Mouse (Mus musculus) kidney, postnatal 0 days (tissue): ENCODE data around the gene Slc35b2. TPM values are rescaled to one million over a fixed set of nuclear protein-coding genes. Genes with fewer than 3 reads are reported as not detected.

Experiments used
- ATAC-seq: fragments of 200-750 bp; cut with Nextera tagmentation; replicated peaks from 2 replicates; pipeline ENCODE4 v1.8.0; 2017; ENCODE audit warnings: low read depth, moderate number of reproducible peaks, moderate TSS enrichment, moderate library complexity; ENCODE audit not compliant: low FRiP score
- DNase-seq: peaks from one replicate; pipeline ENCODE4 v3.0.0-alpha.2; 2016; ENCODE audit warnings: low spot score
- H3K27ac ChIP-seq: fragments of 300-500 bp; sonication (generic); 2 replicates; pipeline ENCODE4 v1.5.1; 2014; ENCODE audit warnings: mild to moderate bottlenecking
- H3K27me3 ChIP-seq: fragments of 300-500 bp; sonication (generic); 2 replicates; pipeline ENCODE4 v1.6.1; 2014; ENCODE audit warnings: low read length, mixed read lengths; ENCODE audit not compliant: insufficient read depth
- H3K36me3 ChIP-seq: fragments of 300-500 bp; sonication (generic); 2 replicates; pipeline ENCODE4 v1.6.1; 2014; ENCODE audit warnings: low read length, mixed read lengths; ENCODE audit not compliant: insufficient read depth
- H3K4me1 ChIP-seq: fragments of 300-500 bp; sonication (generic); replicated peaks from 2 replicates; pipeline ENCODE4 v1.6.1; 2014; ENCODE audit warnings: antibody characterized with exemption, low read length, mixed read lengths; ENCODE audit not compliant: insufficient read depth
- H3K4me2 ChIP-seq: fragments of 300-500 bp; sonication (generic); 2 replicates; pipeline ENCODE4 v1.6.1; 2014; ENCODE audit warnings: mild to moderate bottlenecking, low read length, moderate library complexity, mixed read lengths
- H3K4me3 ChIP-seq: fragments of 300-500 bp; sonication (generic); replicated peaks from 2 replicates; pipeline ENCODE4 v1.5.1; 2014; ENCODE audit warnings: low read depth, low read length
- H3K9ac ChIP-seq: fragments of 300-500 bp; sonication (generic); 2 replicates; pipeline ENCODE4 v1.6.1; 2014; ENCODE audit warnings: low read depth, low read length
- H3K9me3 ChIP-seq: fragments of 300-500 bp; sonication (generic); replicated peaks from 2 replicates; pipeline ENCODE4 v1.6.1; 2016; ENCODE audit warnings: low read length, inconsistent platforms, mixed read lengths
- CTCF ChIP-seq: IDR thresholded peaks from 2 replicates; pipeline ENCODE4 v1.5.1; 2016; ENCODE audit warnings: antibody characterized with exemption, low read depth, mild to moderate bottlenecking, moderate library complexity
- WGBS: fragments of 180-500 bp; shearing (Covaris S2); extraction: QIAGEN DNeasy Blood & Tissue Kit; methylation state at CpG from one replicate; pipeline ENCODE4 v1.1.7; 2014; 5-methylcytosine and 5-hydroxymethylcytosine counted together
- polyA plus RNA-seq: library from polyadenylated mRNA; unstranded; fragments of >200 nt; fragmentation: Nextera tagmentation; extraction: Ambion mirVana; gene quantifications from 2 replicates; pipeline ENCODE4 v1.2.1, GENCODE M21; 2015

The Slc35b2 gene
- polyA plus RNA-seq, 1 experiment from 2014 or later = 131 TPM

- Histone ChIP-seq H3K4me2 (no peak overlapping the region), H3K9ac (no peak overlapping the region), H3K27me3 (peaks cover 4% of the 10 kb centered on the region; the same call in 1 of the 2 replicates), H3K9me3 (no peaks in the 10 kb centered on the region), H3K27ac (no peak overlapping the region), H3K36me3 (no peaks in the 10 kb centered on the region), H3K4me3 (no peak overlapping the region), H3K4me1 (no peaks in the 10 kb centered on the region)
- ATAC-seq (no peak), DNase-seq (no peak)
- TF ChIP-seq CTCF = no peak
- 48% methylated on average over 15 of the region's 15 CpGs for WGBS
Measured at GRCm38 (mm10) chr17:45532896-45533295, 30.8 kb upstream of the Slc35b2 start.

- peak; percentile 50 for DNase-seq
- Histone ChIP-seq H3K4me3 (no peak overlapping the region), H3K4me1 (no peaks in the 10 kb centered on the region), H3K9ac (no peak overlapping the region), H3K9me3 (no peaks in the 10 kb centered on the region), H3K27ac (no peak overlapping the region), H3K36me3 (no peaks in the 10 kb centered on the region), H3K27me3 (0 out of 2 replicates have a peak, but pooled peaks cover 9% of the 10 kb centered on the region), H3K4me2 (no peak overlapping the region)
- TF ChIP-seq CTCF = no peak
- 12% methylated on average over 5 of the region's 5 CpGs for WGBS
- ATAC-seq = no peak
Measured at GRCm38 (mm10) chr17:45536264-45536663, 27.4 kb upstream of the Slc35b2 start.

- DNase-seq (no peak), ATAC-seq (no peak)
- no peak overlapping the region for H3K27ac ChIP-seq
- 61% methylated on average over 4 of the region's 4 CpGs for WGBS
- H3K4me2 ChIP-seq = no peak overlapping the region
- no peak overlapping the region for H3K4me3 ChIP-seq
- H3K36me3 ChIP-seq = no peaks in the 10 kb centered on the region
- H3K9ac ChIP-seq = no peak overlapping the region
- H3K4me1 ChIP-seq = no peaks in the 10 kb centered on the region
- no peaks in the 10 kb centered on the region for H3K9me3 ChIP-seq
- peaks cover 15% of the 10 kb centered on the region for H3K27me3 ChIP-seq
- TF ChIP-seq CTCF = no peak
Measured at GRCm38 (mm10) chr17:45538394-45538793, 25.3 kb upstream of the Slc35b2 start.

GRCm38 (mm10) chr17:45539664-45540063 lies 24.0 kb upstream of the Slc35b2 start:
- no peak overlapping the region for H3K27ac ChIP-seq
- no peaks in the 10 kb centered on the region for H3K36me3 ChIP-seq
- no peak overlapping the region for H3K4me2 ChIP-seq
- WGBS = 81% methylated on average over 21 of the region's 21 CpGs
- no peaks in the 10 kb centered on the region for H3K9me3 ChIP-seq
- TF ChIP-seq CTCF = no peak
- ATAC-seq (no peak), DNase-seq (no peak)
- peaks cover 1% of the 10 kb centered on the region; the same call in 1 of the 2 replicates for H3K4me1 ChIP-seq
- no peak overlapping the region for H3K9ac ChIP-seq
- no peak overlapping the region for H3K4me3 ChIP-seq
- H3K27me3 ChIP-seq = peaks cover 26% of the 10 kb centered on the region

GRCm38 (mm10) chr17:45542129-45542528 lies 21.5 kb upstream of the Slc35b2 start:
- Histone ChIP-seq H3K4me1 (peaks cover 12% of the 10 kb centered on the region), H3K27me3 (peaks cover 48% of the 10 kb centered on the region), H3K9me3 (no peaks in the 10 kb centered on the region), H3K4me2 (no peak overlapping the region), H3K36me3 (no peaks in the 10 kb centered on the region), H3K27ac (no peak overlapping the region), H3K9ac (no peak overlapping the region), H3K4me3 (no peak overlapping the region)
- ATAC-seq = no peak
- TF ChIP-seq CTCF = no peak
- DNase-seq = no peak
- WGBS = 30% methylated on average over 6 of the region's 6 CpGs

GRCm38 (mm10) chr17:45542705-45543104 lies 21.0 kb upstream of the Slc35b2 start:
- WGBS = 48% methylated on average over 2 of the region's 2 CpGs
- Histone ChIP-seq H3K4me2 (no peak overlapping the region), H3K27ac (no peak overlapping the region), H3K27me3 (peaks cover 48% of the 10 kb centered on the region), H3K9me3 (no peaks in the 10 kb centered on the region), H3K4me1 (peaks cover 12% of the 10 kb centered on the region), H3K9ac (no peak overlapping the region), H3K36me3 (no peaks in the 10 kb centered on the region), H3K4me3 (no peak overlapping the region)
- TF ChIP-seq CTCF = no peak
- ATAC-seq = no peak
- DNase-seq = no peak

GRCm38 (mm10) chr17:45543115-45543514 lies 20.6 kb upstream of the Slc35b2 start:
- Histone ChIP-seq H3K4me3 (no peak overlapping the region), H3K9ac (no peak overlapping the region), H3K4me2 (no peak overlapping the region), H3K4me1 (peaks cover 12% of the 10 kb centered on the region), H3K36me3 (no peaks in the 10 kb centered on the region), H3K9me3 (no peaks in the 10 kb centered on the region), H3K27me3 (peaks cover 48% of the 10 kb centered on the region), H3K27ac (no peak overlapping the region)
- WGBS = 29% methylated on average over 1 of the region's 1 CpGs
- no peak for TF ChIP-seq CTCF
- DNase-seq = no peak
- ATAC-seq = no peak
